Mouse (Mus musculus) cerebellum, postnatal 14 days (tissue): ENCODE measurements around the gene Ahsa2.
A peak's percentile ranks its signal among the peaks of the same experiment; 100 is the strongest.
"Not testable (repeated sequence)": the region's sequence is repeated elsewhere in the genome, so short reads cannot be mapped to it uniquely, and the experiment has no call there.

ENCODE experiments used
- DNase-seq, 2 experiments: peaks; one replicate each; pipeline ENCODE4 v3.0.0; 2021; ENCODE audit warnings: mixed read lengths in 2 of 2

Ahsa2 gene

GRCm38 (mm10) chr11:23497718-23498509 is at the start of gene Ahsa2:
TSS of gene Ahsa2 (minus strand) at chr11:23498030.
- DNase-seq: peak; percentile 97 to 98

GRCm38 (mm10) chr11:23537446-23537845 is 39.6 kb upstream of the Ahsa2 start:
- no peak for DNase-seq

- DNase-seq: peak; percentile 5 to 13
Observed at GRCm38 (mm10) chr11:23520473-23521205, 22.8 kb upstream of the Ahsa2 start, which contains the start of gene 1700093K21Rik. TSS of gene 1700093K21Rik (minus strand) at chr11:23521155.

- DNase-seq: no peak
Observed at GRCm38 (mm10) chr11:23518981-23519380, 21.2 kb upstream of the Ahsa2 start.

GRCm38 (mm10) chr11:23515315-23515714 is 17.5 kb upstream of the Ahsa2 start:
- no peak for DNase-seq

GRCm38 (mm10) chr11:23514785-23515184 is 17.0 kb upstream of the Ahsa2 start:
- DNase-seq: not testable (repeated sequence)

GRCm38 (mm10) chr11:23504801-23505200 is 7.0 kb upstream of the Ahsa2 start:
- not testable (repeated sequence) for DNase-seq

GRCm38 (mm10) chr11:23498609-23499008 is 779 bp upstream of the Ahsa2 start:
- no peak for DNase-seq

GRCm38 (mm10) chr11:23497335-23497717 is 504 bp downstream of the Ahsa2 start:
- DNase-seq: peak; percentile 83 to 85

GRCm38 (mm10) chr11:23496661-23497060 is 1.2 kb downstream of the Ahsa2 start:
- peak; percentile 54 to 66 for DNase-seq

GRCm38 (mm10) chr11:23495231-23495630 is 2.6 kb downstream of the Ahsa2 start:
- no peak for DNase-seq

GRCm38 (mm10) chr11:23492048-23492790 is 5.6 kb downstream of the Ahsa2 start:
- DNase-seq: no peak

GRCm38 (mm10) chr11:23489955-23490354 is 7.9 kb downstream of the Ahsa2 start:
- DNase-seq: no peak

GRCm38 (mm10) chr11:23465862-23466261 is 32.0 kb downstream of the Ahsa2 start:
- not testable (repeated sequence) for DNase-seq
